Mouse (Mus musculus) midbrain, embryonic 13.5 days (tissue): ENCODE results near the gene Hs2st1. TPM values are rescaled to one million over a fixed set of nuclear protein-coding genes. Genes with fewer than 3 reads are reported as not detected.

Source experiments
- ATAC-seq: fragments of 200-750 bp; cut with Nextera tagmentation; 2 replicates; pipeline ENCODE4 v1.8.0; 2017; ENCODE audit warnings: mild to moderate bottlenecking, moderate TSS enrichment, moderate library complexity
- H3K27ac ChIP-seq: fragments of 300-500 bp; sonication (generic); 2 replicates; pipeline ENCODE4 v1.5.1; 2015; ENCODE audit warnings: inconsistent platforms, mild to moderate bottlenecking, moderate library complexity
- H3K27me3 ChIP-seq: fragments of 300-500 bp; sonication (generic); 2 replicates; pipeline ENCODE4 v1.6.1; 2015; ENCODE audit warnings: mild to moderate bottlenecking, inconsistent platforms
- H3K36me3 ChIP-seq: fragments of 300-500 bp; sonication (generic); 2 replicates; pipeline ENCODE4 v1.6.1; 2015; ENCODE audit warnings: mild to moderate bottlenecking, inconsistent platforms
- H3K4me1 ChIP-seq: fragments of 300-500 bp; sonication (generic); replicated peaks from 2 replicates; pipeline ENCODE4 v1.6.1; 2015; ENCODE audit warnings: inconsistent platforms
- H3K4me2 ChIP-seq: fragments of 300-500 bp; sonication (generic); replicated peaks from 2 replicates; pipeline ENCODE4 v1.6.1; 2015; ENCODE audit warnings: moderate library complexity, mild to moderate bottlenecking, inconsistent platforms
- H3K4me3 ChIP-seq: fragments of 300-500 bp; sonication (generic); replicated peaks from 2 replicates; pipeline ENCODE4 v1.5.1; 2015; ENCODE audit warnings: mild to moderate bottlenecking, inconsistent platforms
- H3K9ac ChIP-seq: fragments of 300-500 bp; sonication (generic); replicated peaks from 2 replicates; pipeline ENCODE4 v1.6.1; 2015; ENCODE audit warnings: mild to moderate bottlenecking, inconsistent platforms
- H3K9me3 ChIP-seq: fragments of 300-500 bp; sonication (generic); 2 replicates; pipeline ENCODE4 v1.6.1; 2016; ENCODE audit warnings: mild to moderate bottlenecking, inconsistent platforms
- WGBS: fragments of 180-500 bp; shearing (Covaris S2); methylation state at CpG from one replicate; pipeline ENCODE4 v1.1.7; 2015; 5-methylcytosine and 5-hydroxymethylcytosine counted together
- polyA plus RNA-seq: library from polyadenylated mRNA; unstranded; fragments of >200 nt; fragmentation: Nextera tagmentation; extraction: Ambion mirVana; gene quantifications from 2 replicates; pipeline ENCODE4 v1.2.1, GENCODE M21; 2015

The Hs2st1 gene
- polyA plus RNA-seq = 13.9 and 17.4 TPM in 2 replicates

GRCm38 (mm10) chr3:144570047-144570815 lies at the start of gene Hs2st1, which contains the start of gene Selenof:
Gene Hs2st1 (minus strand): TSS chr3:144570181.
Gene Selenof (plus strand): TSS chr3:144570304.
- Histone ChIP-seq H3K27me3 (no peaks in the 10 kb centered on the region), H3K4me1 (peaks cover 36% of the 10 kb centered on the region), H3K36me3 (0 out of 2 replicates have a peak, but pooled peaks cover 3% of the 10 kb centered on the region), H3K9me3 (no peaks in the 10 kb centered on the region), H3K27ac (peak within 1 kb of the TSS; percentile 95), H3K4me2 (peak within 1 kb of the TSS; percentile 90), H3K9ac (peak within 1 kb of the TSS; percentile 91), H3K4me3 (peak within 1 kb of the TSS; percentile 85)
- WGBS = under 1% methylated on average over 53 of the region's 69 CpGs
- ATAC-seq = peak; percentile 98

DNA sequence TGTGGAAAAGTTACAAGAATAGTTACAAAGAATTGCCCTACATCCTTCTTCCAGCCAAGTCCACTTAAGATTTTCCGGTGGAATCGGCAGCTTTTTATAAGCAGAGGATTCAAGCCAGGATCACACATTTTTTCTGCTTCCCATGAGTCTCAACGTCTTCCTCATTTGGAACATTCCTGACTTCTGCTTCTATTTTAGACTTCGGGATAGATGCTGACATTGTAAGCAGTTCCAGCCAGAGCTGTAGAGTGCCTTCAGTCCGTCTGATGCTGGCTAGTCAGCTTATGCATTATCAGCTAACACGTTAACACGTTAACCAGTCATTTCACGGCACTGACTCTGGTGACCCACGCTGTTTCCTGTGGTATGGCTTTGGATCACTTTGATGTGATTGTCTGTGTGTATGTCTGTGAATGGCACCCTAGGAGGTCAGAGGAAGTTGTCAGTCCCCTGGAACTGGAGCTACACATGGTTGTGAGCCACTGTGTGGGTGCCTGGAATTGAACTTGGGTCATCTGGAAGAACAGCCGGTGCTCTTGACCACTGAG lies 47.7 kb upstream of the Hs2st1 start:
- H3K9ac ChIP-seq = no peak overlapping the region
- no peak overlapping the region for H3K4me3 ChIP-seq
- 89% methylated on average over 10 of the region's 10 CpGs for WGBS
- H3K27me3 ChIP-seq = no peaks in the 10 kb centered on the region
- peaks cover 6% of the 10 kb centered on the region for H3K4me1 ChIP-seq
- H3K27ac ChIP-seq = no peak overlapping the region
- no peaks in the 10 kb centered on the region; the same call in 1 of the 2 replicates for H3K9me3 ChIP-seq
- H3K36me3 ChIP-seq = no peaks in the 10 kb centered on the region
- no peak for ATAC-seq
- H3K4me2 ChIP-seq = no peak overlapping the region

- Histone ChIP-seq H3K27me3 (no peaks in the 10 kb centered on the region), H3K27ac (no peak overlapping the region), H3K4me1 (peaks cover 8% of the 10 kb centered on the region), H3K4me3 (no peak overlapping the region), H3K9me3 (no peaks in the 10 kb centered on the region; the same call in 1 of the 2 replicates), H3K4me2 (no peak overlapping the region), H3K9ac (no peak overlapping the region), H3K36me3 (no peaks in the 10 kb centered on the region)
- WGBS = 49% methylated on average over 8 of the region's 8 CpGs
- peak; percentile 95 for ATAC-seq
These were observed 46.9 kb upstream of the Hs2st1 start for GRCm38 (mm10) chr3:144616654-144617425.

DNA sequence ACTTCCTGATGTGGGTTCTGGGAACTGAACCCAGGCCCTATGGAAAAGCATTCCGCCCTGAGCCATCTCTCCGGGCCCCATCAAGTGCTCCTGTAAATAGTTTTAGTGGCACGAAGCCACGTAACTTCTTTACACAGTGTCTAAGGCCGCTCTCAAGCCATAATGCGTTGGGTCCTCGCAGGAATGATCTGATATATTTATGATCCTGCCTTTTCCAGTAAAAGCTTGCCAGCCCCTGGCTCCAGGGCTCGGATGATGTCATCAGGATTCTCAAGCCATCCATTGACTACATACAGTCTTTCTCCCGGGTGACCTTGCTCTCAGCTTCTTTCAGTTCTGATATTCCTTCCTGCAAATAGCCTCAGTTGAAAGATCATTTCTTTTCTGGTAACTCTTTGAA lies 45.5 kb upstream of the Hs2st1 start:
- H3K36me3 ChIP-seq = no peaks in the 10 kb centered on the region
- H3K4me3 ChIP-seq = no peak overlapping the region
- 91% methylated on average over 9 of the region's 9 CpGs for WGBS
- H3K4me2 ChIP-seq = no peak overlapping the region
- H3K9me3 ChIP-seq = no peaks in the 10 kb centered on the region; the same call in 1 of the 2 replicates
- H3K27me3 ChIP-seq = no peaks in the 10 kb centered on the region
- H3K9ac ChIP-seq = no peak overlapping the region
- H3K27ac ChIP-seq = no peak overlapping the region
- no peak for ATAC-seq
- H3K4me1 ChIP-seq = peaks cover 18% of the 10 kb centered on the region

GRCm38 (mm10) chr3:144614698-144615097 lies 44.7 kb upstream of the Hs2st1 start:
- Histone ChIP-seq H3K9ac (no peak overlapping the region), H3K4me2 (no peak overlapping the region), H3K27me3 (no peaks in the 10 kb centered on the region), H3K4me1 (peaks cover 18% of the 10 kb centered on the region), H3K36me3 (no peaks in the 10 kb centered on the region), H3K27ac (no peak overlapping the region), H3K9me3 (no peaks in the 10 kb centered on the region; the same call in 1 of the 2 replicates), H3K4me3 (no peak overlapping the region)
- WGBS = 85% methylated on average over 10 of the region's 10 CpGs
- no peak for ATAC-seq

DNA sequence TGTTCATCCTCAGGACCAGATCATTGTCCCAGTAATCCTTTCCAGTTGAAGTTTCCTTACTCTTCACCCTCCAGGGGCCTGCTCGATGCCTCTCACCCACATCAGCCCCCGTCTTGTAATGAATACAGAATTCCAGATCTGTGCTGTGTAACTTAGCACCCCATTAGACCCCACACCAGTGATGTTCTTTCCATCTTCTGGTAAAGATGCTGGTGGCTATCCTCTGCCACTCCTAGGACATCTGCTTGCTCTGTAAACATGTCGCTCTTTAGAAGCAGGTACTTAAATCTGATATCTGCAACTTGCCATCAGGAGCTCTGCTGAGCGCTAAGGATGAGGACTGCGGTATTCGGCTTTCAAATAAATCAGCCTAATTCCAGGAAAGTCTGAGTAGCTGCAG lies 44.3 kb upstream of the Hs2st1 start:
- peaks cover 18% of the 10 kb centered on the region for H3K4me1 ChIP-seq
- H3K4me3 ChIP-seq = no peak overlapping the region
- no peak overlapping the region for H3K4me2 ChIP-seq
- H3K27me3 ChIP-seq = no peaks in the 10 kb centered on the region
- WGBS = 83% methylated on average over 6 of the region's 6 CpGs
- no peak overlapping the region for H3K9ac ChIP-seq
- no peak for ATAC-seq
- H3K27ac ChIP-seq = no peak overlapping the region
- no peaks in the 10 kb centered on the region for H3K36me3 ChIP-seq
- H3K9me3 ChIP-seq = no peaks in the 10 kb centered on the region; the same call in 1 of the 2 replicates

DNA sequence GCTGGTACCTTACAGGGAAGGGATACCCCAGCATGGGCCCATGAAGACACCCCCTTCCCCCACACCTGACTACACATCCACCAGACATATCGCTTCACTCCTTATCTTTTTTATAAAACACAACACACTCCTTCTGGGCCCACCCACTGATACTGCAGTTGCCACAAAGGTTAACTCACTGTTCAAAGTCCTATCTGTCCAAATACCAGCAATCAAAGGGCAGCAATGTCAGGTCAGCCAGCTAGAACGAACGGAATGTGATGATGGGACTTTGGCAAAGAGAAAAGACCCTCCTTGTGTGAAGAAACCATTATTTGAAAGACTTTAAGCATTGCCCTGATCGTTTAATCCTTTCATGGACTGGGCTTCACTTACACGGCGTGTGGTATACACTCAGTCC lies 42.4 kb upstream of the Hs2st1 start:
- H3K36me3 ChIP-seq = no peaks in the 10 kb centered on the region
- H3K27ac ChIP-seq = no peak overlapping the region
- H3K4me2 ChIP-seq = no peak overlapping the region
- H3K4me3 ChIP-seq = no peak overlapping the region
- H3K4me1 ChIP-seq = peaks cover 18% of the 10 kb centered on the region
- no peak for ATAC-seq
- H3K27me3 ChIP-seq = no peaks in the 10 kb centered on the region
- 71% methylated on average over 6 of the region's 6 CpGs for WGBS
- no peak overlapping the region for H3K9ac ChIP-seq
- no peaks in the 10 kb centered on the region for H3K9me3 ChIP-seq

DNA sequence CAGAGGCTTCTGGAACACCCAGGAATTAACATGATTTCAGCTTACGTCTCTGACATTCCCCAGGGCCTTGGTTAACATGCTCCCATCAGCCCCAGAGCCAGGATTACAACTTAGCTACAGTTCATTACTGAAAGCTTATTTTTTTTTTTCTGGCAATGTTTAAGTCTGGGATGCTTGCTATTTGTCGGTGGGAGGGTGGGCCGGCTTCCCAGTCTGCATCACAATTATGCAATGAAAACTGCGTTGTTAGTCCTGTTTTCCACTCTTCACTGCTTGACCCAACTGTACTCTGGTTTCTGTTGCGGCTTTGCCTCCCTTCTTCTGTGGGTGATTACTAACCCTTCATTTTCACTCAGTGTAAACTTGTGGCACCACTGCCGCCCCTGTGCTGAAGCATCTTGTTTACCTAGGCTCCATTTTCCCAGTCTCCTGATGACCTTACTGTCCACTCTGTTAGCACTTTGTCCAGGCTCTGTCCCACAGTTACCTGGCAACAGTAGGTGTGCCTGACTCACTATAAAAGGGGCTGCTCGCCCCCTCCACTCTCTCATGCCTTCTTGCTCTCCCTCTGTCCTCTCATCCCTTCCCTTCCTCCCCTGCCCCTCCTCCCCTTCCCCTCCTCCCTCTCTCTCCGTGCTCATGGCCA lies 41.8 kb upstream of the Hs2st1 start:
- 0 out of 2 replicates have a peak, but pooled peaks have one; percentile 10 for ATAC-seq
- Histone ChIP-seq H3K4me3 (no peak overlapping the region), H3K4me1 (peaks cover 16% of the 10 kb centered on the region), H3K36me3 (no peaks in the 10 kb centered on the region), H3K27ac (no peak overlapping the region), H3K27me3 (no peaks in the 10 kb centered on the region), H3K9me3 (no peaks in the 10 kb centered on the region), H3K9ac (no peak overlapping the region), H3K4me2 (no peak overlapping the region)
- 54% methylated on average over 8 of the region's 8 CpGs for whole genome bisulfite sequencing

GRCm38 (mm10) chr3:144610759-144611158 lies 40.8 kb upstream of the Hs2st1 start:
- no peak overlapping the region for H3K9ac ChIP-seq
- no peaks in the 10 kb centered on the region for H3K27me3 ChIP-seq
- H3K36me3 ChIP-seq = no peaks in the 10 kb centered on the region
- H3K4me3 ChIP-seq = no peak overlapping the region
- H3K4me2 ChIP-seq = no peak overlapping the region
- no peaks in the 10 kb centered on the region for H3K9me3 ChIP-seq
- H3K4me1 ChIP-seq = peaks cover 12% of the 10 kb centered on the region
- no peak overlapping the region for H3K27ac ChIP-seq
- no peak for ATAC-seq
- WGBS = 44% methylated on average over 5 of the region's 5 CpGs

DNA sequence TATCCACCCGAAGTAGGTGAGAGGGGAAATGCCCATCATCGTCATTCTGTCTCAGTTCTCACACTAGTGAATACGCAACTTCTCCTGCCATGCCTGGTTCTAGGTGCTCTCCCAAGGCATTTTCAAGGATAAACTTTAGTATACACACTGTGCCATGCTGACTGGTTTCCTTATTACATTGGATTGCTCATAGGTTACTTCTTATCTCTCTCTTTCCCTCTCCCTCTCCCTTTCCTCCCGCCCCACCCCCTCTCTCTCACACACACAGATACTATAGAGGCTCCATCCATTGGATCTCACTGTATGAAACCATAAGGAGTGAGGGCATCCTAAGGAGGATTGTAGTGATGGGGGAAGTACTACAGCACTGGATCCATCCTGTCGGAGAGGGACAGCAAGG lies 38.1 kb upstream of the Hs2st1 start:
- WGBS = 92% methylated on average over 5 of the region's 5 CpGs
- Histone ChIP-seq H3K4me3 (no peak overlapping the region), H3K4me2 (no peak overlapping the region), H3K9ac (no peak overlapping the region), H3K27me3 (no peaks in the 10 kb centered on the region), H3K9me3 (no peaks in the 10 kb centered on the region), H3K4me1 (peaks cover 12% of the 10 kb centered on the region), H3K27ac (no peak overlapping the region), H3K36me3 (no peaks in the 10 kb centered on the region)
- ATAC-seq = no peak

DNA sequence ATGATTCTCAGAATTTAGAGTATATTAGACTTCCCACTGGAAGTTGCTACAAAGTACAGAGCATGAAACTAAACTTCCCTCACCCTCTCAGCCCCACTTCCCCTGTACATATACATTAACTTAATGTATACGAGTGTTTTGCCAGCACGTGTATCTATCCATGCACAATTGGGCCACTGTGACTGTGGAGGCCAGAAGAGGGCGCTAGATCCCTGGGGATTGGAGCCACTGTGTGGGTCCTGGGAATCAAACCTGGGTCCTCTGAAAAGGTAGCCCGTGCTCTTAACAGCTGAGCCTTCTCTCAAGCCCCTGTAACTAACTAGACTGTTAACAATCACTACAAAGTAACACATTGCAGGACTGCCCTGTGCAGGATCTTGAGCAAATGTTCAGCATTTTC lies 36.5 kb upstream of the Hs2st1 start:
- Histone ChIP-seq H3K9me3 (no peaks in the 10 kb centered on the region), H3K4me1 (0 out of 2 replicates have a peak, but pooled peaks cover 6% of the 10 kb centered on the region), H3K36me3 (no peaks in the 10 kb centered on the region), H3K27ac (no peak overlapping the region), H3K4me3 (no peak overlapping the region), H3K4me2 (no peak overlapping the region), H3K9ac (no peak overlapping the region), H3K27me3 (no peaks in the 10 kb centered on the region)
- WGBS = 70% methylated on average over 4 of the region's 4 CpGs
- ATAC-seq = no peak
